ENCODE assay signal across 15 mouse cellular contexts in genomic region chr3:105018085-105018782, GRCm38 (mm10). TPM values are rescaled to one million over a fixed set of nuclear protein-coding genes. Genes with fewer than 3 reads are reported as not detected.
A peak's percentile ranks its signal among the peaks of the same experiment; 100 is the strongest.
DNase-seq lines count a peak whose midpoint lies in the region; ATAC-seq and TF ChIP-seq lines count a peak whose summit lies in the region.
"Had no signal": no experiment of that assay in that cellular context is flagged by ENCODE, and none has a peak within 500 bp of the region (broad histone marks: within the 10 kb centered on the region; RNA-seq: fewer than 3 reads in every experiment).

No protein-coding gene starts in this region.

- peak in 1 of 2 experiments; percentile 50 for DNase-seq in heart, adult 2 months
- DNase-seq in heart, postnatal 36 days: no peak
- DNase-seq in midbrain, embryonic 10.5 days (ENCODE audit: low spot score): no peak
- DNase-seq in layer of hippocampus, postnatal 36 days: no peak
- DNase-seq in retina, postnatal 1 day: no peak
- DNase-seq: adrenal gland, postnatal 10 days; cerebellum, adult 8-10 months; gastrocnemius, postnatal 10 days had no signal

- H3K27ac ChIP-seq in heart, adult 2 months: peak overlapping the region; percentile 88
- 0 out of 2 replicates have a peak overlapping the region, but pooled peaks have one; percentile 39 for H3K27ac ChIP-seq in midbrain, embryonic 16.5 days (ENCODE audit: low read length)
- H3K27ac ChIP-seq in midbrain, embryonic 10.5 days (replicated peaks): no peak overlapping the region
- H3K27ac ChIP-seq in liver, embryonic 15.5 days (replicated peaks): 0 out of 2 replicates have a peak overlapping the region, but pooled peaks have one; percentile 7
- H3K27ac ChIP-seq: limb, embryonic 13.5 days had no signal

- H3K36me3 ChIP-seq in heart, adult 2 months (ENCODE audit: control insufficient read depth, insufficient read depth, low read length): peaks cover 28% of the 10 kb centered on the region
- H3K36me3 ChIP-seq in midbrain, embryonic 16.5 days (ENCODE audit: control insufficient read depth, insufficient read depth, low read length): no peaks in the 10 kb centered on the region
- H3K36me3 ChIP-seq in midbrain, embryonic 10.5 days: peaks cover 24% of the 10 kb centered on the region
- H3K36me3 ChIP-seq in liver, embryonic 15.5 days (replicated peaks): no peaks in the 10 kb centered on the region

- H3K27me3 ChIP-seq in heart, adult 2 months (ENCODE audit: control insufficient read depth, insufficient read depth, low read length): no peaks in the 10 kb centered on the region
- no peaks in the 10 kb centered on the region for H3K27me3 ChIP-seq in midbrain, embryonic 16.5 days (ENCODE audit: control insufficient read depth, insufficient read depth, low read depth, low read length)
- no peaks in the 10 kb centered on the region for H3K27me3 ChIP-seq in midbrain, embryonic 10.5 days (ENCODE audit: low read depth, poor library complexity, severe bottlenecking)
- H3K27me3 ChIP-seq in liver, embryonic 15.5 days: no peaks in the 10 kb centered on the region
- H3K27me3 ChIP-seq: limb, embryonic 13.5 days had no signal

- no peak overlapping the region for H3K9ac ChIP-seq in heart, adult 2 months (ENCODE audit: low read depth, low read length)
- no peak overlapping the region for H3K9ac ChIP-seq in midbrain, embryonic 16.5 days (ENCODE audit: low read depth, low read length)
- H3K9ac ChIP-seq in liver, embryonic 15.5 days: no peak overlapping the region
- H3K9ac ChIP-seq: limb, embryonic 13.5 days had no signal

- no peak for TF ChIP-seq CTCF in heart, adult 2 months (IDR thresholded peaks at IDR 0.05)

- peaks cover 2% of the 10 kb centered on the region; the same call in 1 of the 2 replicates for H3K79me2 ChIP-seq in heart, adult 2 months (replicated peaks; ENCODE audit: control insufficient read depth, insufficient read depth, low read length)

- no peak overlapping the region for H3K4me2 ChIP-seq in midbrain, embryonic 16.5 days (ENCODE audit: low read length)
- H3K4me2 ChIP-seq in liver, embryonic 15.5 days: no peak overlapping the region
- H3K4me2 ChIP-seq: limb, embryonic 13.5 days had no signal

- intact Hi-C loops in heart, adult 2 months (cut with DNase I): no loop called here
- intact Hi-C loops in heart, postnatal 36 days (cut with DNase I): loop anchor here (1.0 kb wide), 1 partner anchor 33 kb away; no protein-coding TSS in a partner anchor

- ATAC-seq in midbrain, embryonic 16.5 days: no peak
- no peak for ATAC-seq in liver, embryonic 15.5 days (ENCODE audit: insufficient read depth)
- no peak for ATAC-seq in megakaryocyte, adult 5-6 weeks (ENCODE audit: poor library complexity, severe bottlenecking)

- WGBS in heart, adult 2 months: 51% methylated on average over 10 of the region's 10 CpGs
- WGBS in midbrain, embryonic 16.5 days: 88% methylated on average over 10 of the region's 10 CpGs
- 91% methylated on average over 10 of the region's 10 CpGs for WGBS in midbrain, embryonic 10.5 days
- WGBS in liver, embryonic 15.5 days (ENCODE audit: insufficient replicate concordance): 40% methylated on average over 10 of the region's 10 CpGs

- peaks cover 42% of the 10 kb centered on the region for H3K4me1 ChIP-seq in heart, adult 2 months (ENCODE audit: control insufficient read depth, insufficient read depth, low read length)
- no peaks in the 10 kb centered on the region for H3K4me1 ChIP-seq in midbrain, embryonic 16.5 days (ENCODE audit: control insufficient read depth, insufficient read depth, low read length)
- peaks cover 6% of the 10 kb centered on the region; the same call in 1 of the 2 replicates for H3K4me1 ChIP-seq in midbrain, embryonic 10.5 days
- no peaks in the 10 kb centered on the region for H3K4me1 ChIP-seq in liver, embryonic 15.5 days (replicated peaks)

- no peaks in the 10 kb centered on the region for H3K9me3 ChIP-seq in midbrain, embryonic 16.5 days (replicated peaks; ENCODE audit: control insufficient read depth, low read length, poor library complexity, severe bottlenecking)
- no peaks in the 10 kb centered on the region for H3K9me3 ChIP-seq in midbrain, embryonic 10.5 days (replicated peaks)
- H3K9me3 ChIP-seq in liver, embryonic 15.5 days (replicated peaks): no peaks in the 10 kb centered on the region
- H3K9me3 ChIP-seq: limb, embryonic 13.5 days had no signal

- TF ChIP-seq POLR2A in heart, adult 2 months (IDR thresholded peaks at IDR 0.05; ENCODE audit: insufficient read depth, low read depth, low read length): peak; percentile 65; the same call in 1 of the 2 replicates

- no peak overlapping the region for H3K4me3 ChIP-seq in heart, adult 2 months
- H3K4me3 ChIP-seq in midbrain, embryonic 16.5 days (ENCODE audit: low read depth, low read length): no peak overlapping the region
- no peak overlapping the region for H3K4me3 ChIP-seq in midbrain, embryonic 10.5 days
- no peak overlapping the region for H3K4me3 ChIP-seq in liver, embryonic 15.5 days (replicated peaks)
- H3K4me3 ChIP-seq: limb, embryonic 13.5 days had no signal

- no peak for TF ChIP-seq EP300 in heart, adult 2 months (IDR thresholded peaks at IDR 0.05; ENCODE audit: insufficient read depth, low read depth, low read length)

RNA-seq across cellular contexts. Expression of gene Cttnbp2nl, which starts 34.7 kb away (rescaled TPM):
- 10 to 100 TPM; 15.3 to 20.9 TPM for total RNA-seq in heart, adult 2 months (2021)
- polyA plus RNA-seq in heart, adult 2 months (2012; rRNA removed): 3.9 and 4.1 TPM in 2 replicates
- total RNA-seq in heart, postnatal 36 days (2021): 10 to 100 TPM; 18.9 to 19.6 TPM
- polyA plus RNA-seq in midbrain, embryonic 16.5 days (2015; fragmentation: Nextera tagmentation; extraction: Ambion mirVana): 57.9 and 58.5 TPM in 2 replicates
- 35.0 and 47.1 TPM in 2 replicates for polyA plus RNA-seq in midbrain, embryonic 10.5 days (2016; fragmentation: Nextera tagmentation; extraction: Ambion mirVana)
- polyA plus RNA-seq in liver, embryonic 15.5 days (2015; fragmentation: Nextera tagmentation; extraction: Ambion mirVana): 2.1 and 2.2 TPM in 2 replicates
- total RNA-seq in layer of hippocampus, postnatal 36 days (2021): 10 to 100 TPM; 27.1 to 27.5 TPM
- total RNA-seq in megakaryocyte, adult 5-6 weeks (2015): 0.58 and 1.5 TPM in 2 replicates
- 0.77 and 1.4 TPM in 2 replicates for total RNA-seq in megakaryocyte, adult 5-6 weeks (2017)

RNA-seq across cellular contexts. Expression of gene 4930564D02Rik, which starts 48.4 kb away (rescaled TPM):
- not detected for total RNA-seq in heart, adult 2 months (2021)
- not detected in 2 replicates for polyA plus RNA-seq in heart, adult 2 months (2012; rRNA removed)
- not detected for total RNA-seq in heart, postnatal 36 days (2021)
- not detected in 2 replicates for polyA plus RNA-seq in midbrain, embryonic 16.5 days (2015; fragmentation: Nextera tagmentation; extraction: Ambion mirVana)
- not detected in 2 replicates for polyA plus RNA-seq in midbrain, embryonic 10.5 days (2016; fragmentation: Nextera tagmentation; extraction: Ambion mirVana)
- polyA plus RNA-seq in liver, embryonic 15.5 days (2015; fragmentation: Nextera tagmentation; extraction: Ambion mirVana): not detected in 2 replicates
- not detected for total RNA-seq in layer of hippocampus, postnatal 36 days (2021)
- total RNA-seq in megakaryocyte, adult 5-6 weeks (2015): not detected in 2 replicates
- not detected in 2 replicates for total RNA-seq in megakaryocyte, adult 5-6 weeks (2017)
- total RNA-seq: adrenal gland, postnatal 10 days; gastrocnemius, postnatal 10 days; midbrain, postnatal 0 days had no signal
- polyA plus RNA-seq: C2C12; large intestine, adult 2 months; limb, embryonic 13.5 days; midbrain, postnatal 0 days had no signal

RNA-seq across cellular contexts. Expression of gene Wnt2b, which starts 56.5 kb away (rescaled TPM):
- under 1 TPM; 0.76 to 0.77 TPM for total RNA-seq in heart, adult 2 months (2021)
- 0.51 and 0.94 TPM in 2 replicates for polyA plus RNA-seq in heart, adult 2 months (2012; rRNA removed)
- total RNA-seq in heart, postnatal 36 days (2021): 1 to 10 TPM; 1.1 to 1.8 TPM
- polyA plus RNA-seq in midbrain, embryonic 16.5 days (2015; fragmentation: Nextera tagmentation; extraction: Ambion mirVana): 0.83 and 0.89 TPM in 2 replicates
- 1.3 and 1.4 TPM in 2 replicates for polyA plus RNA-seq in midbrain, embryonic 10.5 days (2016; fragmentation: Nextera tagmentation; extraction: Ambion mirVana)
- polyA plus RNA-seq in liver, embryonic 15.5 days (2015; fragmentation: Nextera tagmentation; extraction: Ambion mirVana): 0.05 and 0.20 TPM in 2 replicates
- under 1 TPM; 0.23 to 0.52 TPM for total RNA-seq in layer of hippocampus, postnatal 36 days (2021)
- total RNA-seq in megakaryocyte, adult 5-6 weeks (2015): not detected in 2 replicates
- not detected in 2 replicates for total RNA-seq in megakaryocyte, adult 5-6 weeks (2017)

Comparison
In these comparisons a context has a peak if more than half of its experiments do, and no peak if none do; other contexts are left out.
1. RNA of gene Cttnbp2nl, which starts 34.7 kb away (total RNA-seq): 27.1 to 27.5 TPM in layer of hippocampus, postnatal 36 days, 15.3 to 20.9 TPM in heart, adult 2 months and 18.9 to 19.6 TPM in heart, postnatal 36 days; 0.58 to 1.5 TPM in megakaryocyte, adult 5-6 weeks; every median in the first group is over 4 times any median in the second.